Mouse (Mus musculus): ENCODE data around the gene Ppp1r9b.

- TF ChIP-seq CTCF (IDR thresholded peaks at IDR 0.05; ENCODE audit: extremely low read depth, insufficient read length, insufficient replicate concordance, low read depth, low read length), result no peak
- TF ChIP-seq POLR2A (IDR thresholded peaks at IDR 0.05; ENCODE audit: low read depth, low read length), result peak; percentile 46; the same call in 1 of the 2 replicates
Measured at GRCm38 (mm10) chr11:94989562-94990017, 1.2 kb upstream of the Ppp1r9b start.
